Mouse (Mus musculus): ENCODE results near the gene Ly6g6f.

GRCm38 (mm10) chr17:35100196-35100765 lies 14.9 kb upstream of the Ly6g6f start:
- TF ChIP-seq CTCF (IDR thresholded peaks at IDR 0.05; ENCODE audit: low read depth, low read length) (no peak), POLR2A (IDR thresholded peaks at IDR 0.05; ENCODE audit: extremely low read depth, insufficient read depth, low read length) (no peak)

All from liver, adult 2 months (tissue).